Mouse (Mus musculus): ENCODE measurements around the gene Rcan2. TPM values are rescaled to one million over a fixed set of nuclear protein-coding genes. Genes with fewer than 3 reads are reported as not detected.

Rcan2 gene
- polyA plus RNA-seq, 1 experiment from 2014 or later, result 8.4 TPM

GRCm38 (mm10) chr17:43998095-43998494, 196.9 kb downstream of the Rcan2 start:
- Histone ChIP-seq H3K27ac (replicated peaks; ENCODE audit: low read depth, low read length) (no peak overlapping the region), H3K36me3 (ENCODE audit: control insufficient read depth, insufficient read depth, low read length) (no peaks in the 10 kb centered on the region), H3K27me3 (replicated peaks; ENCODE audit: control insufficient read depth, insufficient read depth, low read length) (no peaks in the 10 kb centered on the region), H3K4me2 (ENCODE audit: low read depth, low read length) (no peak overlapping the region), H3K9me3 (ENCODE audit: control insufficient read depth, low read length) (no peaks in the 10 kb centered on the region), H3K4me3 (ENCODE audit: low read depth, low read length) (no peak overlapping the region), H3K4me1 (ENCODE audit: control insufficient read depth, insufficient read depth, low read length) (no peaks in the 10 kb centered on the region), H3K9ac (ENCODE audit: low read depth, low read length) (no peak overlapping the region)
- DNase-seq (ENCODE audit: low spot score) (no peak), ATAC-seq (ENCODE audit: low read depth) (no peak)
- 88% methylated on average over 6 of the region's 6 CpGs for WGBS

- Histone ChIP-seq H3K27ac (replicated peaks; ENCODE audit: low read depth, low read length) (no peak overlapping the region), H3K9ac (ENCODE audit: low read depth, low read length) (no peak overlapping the region), H3K4me1 (ENCODE audit: control insufficient read depth, insufficient read depth, low read length) (no peaks in the 10 kb centered on the region), H3K4me3 (ENCODE audit: low read depth, low read length) (no peak overlapping the region), H3K4me2 (ENCODE audit: low read depth, low read length) (no peak overlapping the region), H3K36me3 (ENCODE audit: control insufficient read depth, insufficient read depth, low read length) (no peaks in the 10 kb centered on the region), H3K27me3 (replicated peaks; ENCODE audit: control insufficient read depth, insufficient read depth, low read length) (no peaks in the 10 kb centered on the region), H3K9me3 (ENCODE audit: control insufficient read depth, low read length) (no peaks in the 10 kb centered on the region)
- no peak for DNase-seq (ENCODE audit: low spot score)
- no peak for ATAC-seq (ENCODE audit: low read depth)
- WGBS, result 63% methylated on average over 2 of the region's 2 CpGs
Observed at GRCm38 (mm10) chr17:44004401-44004800, 203.2 kb downstream of the Rcan2 start.

DNA sequence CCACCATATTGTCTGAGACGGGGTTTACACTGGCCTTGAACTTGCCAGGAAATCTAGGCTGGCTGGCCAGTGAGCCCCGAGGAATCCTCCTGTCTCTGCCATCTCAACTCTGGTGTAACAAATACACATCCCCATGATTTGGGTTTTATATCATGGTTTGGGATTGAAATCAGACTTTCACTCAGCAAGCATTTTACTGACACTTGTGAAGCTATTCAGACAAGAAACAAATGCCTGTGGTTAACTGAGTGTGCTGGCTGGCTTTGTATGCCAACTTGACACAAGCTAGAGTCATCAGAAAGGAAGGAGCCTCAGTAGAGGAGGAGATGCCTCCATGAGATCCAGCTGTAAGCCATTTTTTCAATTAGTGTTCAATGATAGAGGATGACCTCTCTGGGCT, 206.3 kb downstream of the Rcan2 start:
- ATAC-seq (ENCODE audit: low read depth) (no peak), DNase-seq (ENCODE audit: low spot score) (no peak)
- no peaks in the 10 kb centered on the region for H3K27me3 ChIP-seq (replicated peaks; ENCODE audit: control insufficient read depth, insufficient read depth, low read length)
- WGBS, result 94% methylated on average over 2 of the region's 2 CpGs
- H3K27ac ChIP-seq (replicated peaks; ENCODE audit: low read depth, low read length), result no peak overlapping the region
- H3K4me1 ChIP-seq (ENCODE audit: control insufficient read depth, insufficient read depth, low read length), result no peaks in the 10 kb centered on the region
- no peak overlapping the region for H3K4me3 ChIP-seq (ENCODE audit: low read depth, low read length)
- no peaks in the 10 kb centered on the region for H3K9me3 ChIP-seq (ENCODE audit: control insufficient read depth, low read length)
- no peak overlapping the region for H3K9ac ChIP-seq (ENCODE audit: low read depth, low read length)
- no peak overlapping the region for H3K4me2 ChIP-seq (ENCODE audit: low read depth, low read length)
- H3K36me3 ChIP-seq (ENCODE audit: control insufficient read depth, insufficient read depth, low read length), result no peaks in the 10 kb centered on the region

GRCm38 (mm10) chr17:44011917-44012316, 210.8 kb downstream of the Rcan2 start:
- Histone ChIP-seq H3K4me1 (ENCODE audit: control insufficient read depth, insufficient read depth, low read length) (no peaks in the 10 kb centered on the region), H3K9me3 (ENCODE audit: control insufficient read depth, low read length) (no peaks in the 10 kb centered on the region), H3K9ac (ENCODE audit: low read depth, low read length) (no peak overlapping the region), H3K27me3 (replicated peaks; ENCODE audit: control insufficient read depth, insufficient read depth, low read length) (no peaks in the 10 kb centered on the region), H3K4me3 (ENCODE audit: low read depth, low read length) (no peak overlapping the region), H3K36me3 (ENCODE audit: control insufficient read depth, insufficient read depth, low read length) (no peaks in the 10 kb centered on the region), H3K4me2 (ENCODE audit: low read depth, low read length) (no peak overlapping the region), H3K27ac (replicated peaks; ENCODE audit: low read depth, low read length) (no peak overlapping the region)
- DNase-seq (ENCODE audit: low spot score), result no peak
- WGBS, result 51% methylated on average over 4 of the region's 4 CpGs
- ATAC-seq (ENCODE audit: low read depth), result no peak

GRCm38 (mm10) chr17:44013756-44014510, 212.8 kb downstream of the Rcan2 start:
- Histone ChIP-seq H3K4me2 (ENCODE audit: low read depth, low read length) (no peak overlapping the region), H3K4me1 (ENCODE audit: control insufficient read depth, insufficient read depth, low read length) (no peaks in the 10 kb centered on the region), H3K4me3 (ENCODE audit: low read depth, low read length) (no peak overlapping the region), H3K36me3 (ENCODE audit: control insufficient read depth, insufficient read depth, low read length) (no peaks in the 10 kb centered on the region), H3K9ac (ENCODE audit: low read depth, low read length) (no peak overlapping the region), H3K9me3 (ENCODE audit: control insufficient read depth, low read length) (no peaks in the 10 kb centered on the region), H3K27ac (replicated peaks; ENCODE audit: low read depth, low read length) (no peak overlapping the region), H3K27me3 (replicated peaks; ENCODE audit: control insufficient read depth, insufficient read depth, low read length) (no peaks in the 10 kb centered on the region)
- no peak for DNase-seq (ENCODE audit: low spot score)
- WGBS, result 55% methylated on average over 4 of the region's 4 CpGs
- no peak for ATAC-seq (ENCODE audit: low read depth)

- Histone ChIP-seq H3K9me3 (ENCODE audit: control insufficient read depth, low read length) (no peaks in the 10 kb centered on the region), H3K4me1 (ENCODE audit: control insufficient read depth, insufficient read depth, low read length) (no peaks in the 10 kb centered on the region), H3K4me3 (ENCODE audit: low read depth, low read length) (no peak overlapping the region), H3K9ac (ENCODE audit: low read depth, low read length) (no peak overlapping the region), H3K27ac (replicated peaks; ENCODE audit: low read depth, low read length) (no peak overlapping the region), H3K36me3 (ENCODE audit: control insufficient read depth, insufficient read depth, low read length) (no peaks in the 10 kb centered on the region), H3K4me2 (ENCODE audit: low read depth, low read length) (no peak overlapping the region), H3K27me3 (replicated peaks; ENCODE audit: control insufficient read depth, insufficient read depth, low read length) (no peaks in the 10 kb centered on the region)
- DNase-seq (ENCODE audit: low spot score) (no peak), ATAC-seq (ENCODE audit: low read depth) (no peak)
- 63% methylated on average over 5 of the region's 5 CpGs for WGBS
Observed at GRCm38 (mm10) chr17:44016314-44016713, 215.2 kb downstream of the Rcan2 start.

- H3K4me1 ChIP-seq (ENCODE audit: control insufficient read depth, insufficient read depth, low read length), result 0 out of 2 replicates have a peak, but pooled peaks cover 3% of the 10 kb centered on the region
- H3K9me3 ChIP-seq (ENCODE audit: control insufficient read depth, low read length), result no peaks in the 10 kb centered on the region
- H3K27ac ChIP-seq (replicated peaks; ENCODE audit: low read depth, low read length), result no peak overlapping the region
- 78% methylated on average over 6 of the region's 6 CpGs for WGBS
- no peak overlapping the region for H3K9ac ChIP-seq (ENCODE audit: low read depth, low read length)
- no peak overlapping the region for H3K4me2 ChIP-seq (ENCODE audit: low read depth, low read length)
- no peaks in the 10 kb centered on the region for H3K36me3 ChIP-seq (ENCODE audit: control insufficient read depth, insufficient read depth, low read length)
- H3K27me3 ChIP-seq (replicated peaks; ENCODE audit: control insufficient read depth, insufficient read depth, low read length), result no peaks in the 10 kb centered on the region
- DNase-seq (ENCODE audit: low spot score), result no peak
- no peak for ATAC-seq (ENCODE audit: low read depth)
- no peak overlapping the region for H3K4me3 ChIP-seq (ENCODE audit: low read depth, low read length)
Observed at GRCm38 (mm10) chr17:44020707-44021220, 219.6 kb downstream of the Rcan2 start.

GRCm38 (mm10) chr17:44023842-44024241, 222.7 kb downstream of the Rcan2 start:
- no peaks in the 10 kb centered on the region for H3K36me3 ChIP-seq (ENCODE audit: control insufficient read depth, insufficient read depth, low read length)
- H3K27ac ChIP-seq (replicated peaks; ENCODE audit: low read depth, low read length), result no peak overlapping the region
- no peak overlapping the region for H3K4me2 ChIP-seq (ENCODE audit: low read depth, low read length)
- ATAC-seq (ENCODE audit: low read depth), result no peak
- no peak overlapping the region for H3K9ac ChIP-seq (ENCODE audit: low read depth, low read length)
- WGBS, result 71% methylated on average over 2 of the region's 2 CpGs
- DNase-seq (ENCODE audit: low spot score), result no peak
- H3K9me3 ChIP-seq (ENCODE audit: control insufficient read depth, low read length), result no peaks in the 10 kb centered on the region
- H3K4me3 ChIP-seq (ENCODE audit: low read depth, low read length), result no peak overlapping the region
- H3K4me1 ChIP-seq (ENCODE audit: control insufficient read depth, insufficient read depth, low read length), result 0 out of 2 replicates have a peak, but pooled peaks cover 6% of the 10 kb centered on the region
- H3K27me3 ChIP-seq (replicated peaks; ENCODE audit: control insufficient read depth, insufficient read depth, low read length), result no peaks in the 10 kb centered on the region

GRCm38 (mm10) chr17:44025011-44025410, 223.9 kb downstream of the Rcan2 start:
- Histone ChIP-seq H3K9me3 (ENCODE audit: control insufficient read depth, low read length) (no peaks in the 10 kb centered on the region), H3K4me3 (ENCODE audit: low read depth, low read length) (no peak overlapping the region), H3K4me1 (ENCODE audit: control insufficient read depth, insufficient read depth, low read length) (0 out of 2 replicates have a peak, but pooled peaks cover 6% of the 10 kb centered on the region), H3K9ac (ENCODE audit: low read depth, low read length) (no peak overlapping the region), H3K4me2 (ENCODE audit: low read depth, low read length) (no peak overlapping the region), H3K27ac (replicated peaks; ENCODE audit: low read depth, low read length) (no peak overlapping the region), H3K36me3 (ENCODE audit: control insufficient read depth, insufficient read depth, low read length) (no peaks in the 10 kb centered on the region), H3K27me3 (replicated peaks; ENCODE audit: control insufficient read depth, insufficient read depth, low read length) (no peaks in the 10 kb centered on the region)
- DNase-seq (ENCODE audit: low spot score) (no peak), ATAC-seq (ENCODE audit: low read depth) (no peak)
- WGBS, result 64% methylated on average over 2 of the region's 2 CpGs

All from embryonic facial prominence, embryonic 14.5 days (tissue).